Mouse (Mus musculus): ENCODE results near the gene Eya2. TPM values are rescaled to one million over a fixed set of nuclear protein-coding genes. Genes with fewer than 3 reads are reported as not detected.

Eya2 gene
- polyA plus RNA-seq, 1 experiment from 2014 or later = 3.5 TPM

- Histone ChIP-seq H3K4me3 (replicated peaks; ENCODE audit: low read length) (no peak overlapping the region), H3K27ac (ENCODE audit: low read length) (no peak overlapping the region), H3K36me3 (ENCODE audit: control insufficient read depth, insufficient read depth) (no peaks in the 10 kb centered on the region), H3K27me3 (replicated peaks; ENCODE audit: control insufficient read depth, insufficient read depth, low read length) (no peaks in the 10 kb centered on the region), H3K4me2 (ENCODE audit: low read length) (no peak overlapping the region), H3K9me3 (ENCODE audit: control insufficient read depth, low read length) (no peaks in the 10 kb centered on the region), H3K9ac (replicated peaks; ENCODE audit: low read depth, low read length) (no peak overlapping the region), H3K4me1 (replicated peaks; ENCODE audit: control insufficient read depth, insufficient read depth, low read length) (peaks cover 3% of the 10 kb centered on the region; the same call in 1 of the 2 replicates)
- no peak for ATAC-seq
- 60% methylated on average over 8 of the region's 8 CpGs for WGBS
Measured at GRCm38 (mm10) chr2:165629900-165630299, 35.1 kb downstream of the Eya2 start.

GRCm38 (mm10) chr2:165633011-165633785 lies 38.4 kb downstream of the Eya2 start:
- 78% methylated on average over 11 of the region's 11 CpGs for WGBS
- ATAC-seq = no peak
- no peaks in the 10 kb centered on the region for H3K9me3 ChIP-seq (ENCODE audit: control insufficient read depth, low read length)
- no peaks in the 10 kb centered on the region for H3K36me3 ChIP-seq (ENCODE audit: control insufficient read depth, insufficient read depth)
- no peaks in the 10 kb centered on the region for H3K27me3 ChIP-seq (replicated peaks; ENCODE audit: control insufficient read depth, insufficient read depth, low read length)
- no peaks in the 10 kb centered on the region for H3K4me1 ChIP-seq (replicated peaks; ENCODE audit: control insufficient read depth, insufficient read depth, low read length)
- no peak overlapping the region for H3K27ac ChIP-seq (ENCODE audit: low read length)
- no peak overlapping the region for H3K4me3 ChIP-seq (replicated peaks; ENCODE audit: low read length)
- no peak overlapping the region for H3K9ac ChIP-seq (replicated peaks; ENCODE audit: low read depth, low read length)
- no peak overlapping the region for H3K4me2 ChIP-seq (ENCODE audit: low read length)

GRCm38 (mm10) chr2:165634481-165634880 lies 39.6 kb downstream of the Eya2 start:
- no peaks in the 10 kb centered on the region for H3K27me3 ChIP-seq (replicated peaks; ENCODE audit: control insufficient read depth, insufficient read depth, low read length)
- 59% methylated on average over 7 of the region's 7 CpGs for WGBS
- H3K4me3 ChIP-seq (replicated peaks; ENCODE audit: low read length) = no peak overlapping the region
- ATAC-seq = no peak
- H3K9ac ChIP-seq (replicated peaks; ENCODE audit: low read depth, low read length) = no peak overlapping the region
- no peaks in the 10 kb centered on the region for H3K9me3 ChIP-seq (ENCODE audit: control insufficient read depth, low read length)
- H3K4me2 ChIP-seq (ENCODE audit: low read length) = no peak overlapping the region
- H3K36me3 ChIP-seq (ENCODE audit: control insufficient read depth, insufficient read depth) = no peaks in the 10 kb centered on the region
- no peak overlapping the region for H3K27ac ChIP-seq (ENCODE audit: low read length)
- H3K4me1 ChIP-seq (replicated peaks; ENCODE audit: control insufficient read depth, insufficient read depth, low read length) = no peaks in the 10 kb centered on the region

- Histone ChIP-seq H3K4me3 (replicated peaks; ENCODE audit: low read length) (no peak overlapping the region), H3K4me1 (replicated peaks; ENCODE audit: control insufficient read depth, insufficient read depth, low read length) (peaks cover 12% of the 10 kb centered on the region), H3K4me2 (ENCODE audit: low read length) (no peak overlapping the region), H3K36me3 (ENCODE audit: control insufficient read depth, insufficient read depth) (no peaks in the 10 kb centered on the region), H3K9ac (replicated peaks; ENCODE audit: low read depth, low read length) (no peak overlapping the region), H3K9me3 (ENCODE audit: control insufficient read depth, low read length) (no peaks in the 10 kb centered on the region), H3K27me3 (replicated peaks; ENCODE audit: control insufficient read depth, insufficient read depth, low read length) (no peaks in the 10 kb centered on the region), H3K27ac (ENCODE audit: low read length) (no peak overlapping the region)
- ATAC-seq = no peak
- 90% methylated on average over 11 of the region's 11 CpGs for WGBS
Measured at GRCm38 (mm10) chr2:165639075-165639755, 44.4 kb downstream of the Eya2 start.

GRCm38 (mm10) chr2:165641909-165642505 lies 47.2 kb downstream of the Eya2 start:
- H3K9me3 ChIP-seq (ENCODE audit: control insufficient read depth, low read length) = no peaks in the 10 kb centered on the region
- H3K27ac ChIP-seq (ENCODE audit: low read length) = no peak overlapping the region
- WGBS = 55% methylated on average over 14 of the region's 14 CpGs
- H3K4me1 ChIP-seq (replicated peaks; ENCODE audit: control insufficient read depth, insufficient read depth, low read length) = peaks cover 12% of the 10 kb centered on the region
- H3K9ac ChIP-seq (replicated peaks; ENCODE audit: low read depth, low read length) = 0 out of 2 replicates have a peak overlapping the region, but pooled peaks have one; percentile 13
- no peaks in the 10 kb centered on the region for H3K36me3 ChIP-seq (ENCODE audit: control insufficient read depth, insufficient read depth)
- H3K4me2 ChIP-seq (ENCODE audit: low read length) = no peak overlapping the region
- no peak overlapping the region for H3K4me3 ChIP-seq (replicated peaks; ENCODE audit: low read length)
- ATAC-seq = peak; percentile 43; the same call in 1 of the 2 replicates
- no peaks in the 10 kb centered on the region for H3K27me3 ChIP-seq (replicated peaks; ENCODE audit: control insufficient read depth, insufficient read depth, low read length)

GRCm38 (mm10) chr2:165643596-165643995 lies 48.8 kb downstream of the Eya2 start:
- peaks cover 12% of the 10 kb centered on the region for H3K4me1 ChIP-seq (replicated peaks; ENCODE audit: control insufficient read depth, insufficient read depth, low read length)
- H3K4me3 ChIP-seq (replicated peaks; ENCODE audit: low read length) = no peak overlapping the region
- H3K9me3 ChIP-seq (ENCODE audit: control insufficient read depth, low read length) = no peaks in the 10 kb centered on the region
- no peaks in the 10 kb centered on the region for H3K36me3 ChIP-seq (ENCODE audit: control insufficient read depth, insufficient read depth)
- ATAC-seq = no peak
- 61% methylated on average over 3 of the region's 3 CpGs for WGBS
- H3K27ac ChIP-seq (ENCODE audit: low read length) = no peak overlapping the region
- H3K27me3 ChIP-seq (replicated peaks; ENCODE audit: control insufficient read depth, insufficient read depth, low read length) = no peaks in the 10 kb centered on the region
- H3K4me2 ChIP-seq (ENCODE audit: low read length) = no peak overlapping the region
- H3K9ac ChIP-seq (replicated peaks; ENCODE audit: low read depth, low read length) = no peak overlapping the region

GRCm38 (mm10) chr2:165644057-165644456 lies 49.2 kb downstream of the Eya2 start:
- Histone ChIP-seq H3K9me3 (ENCODE audit: control insufficient read depth, low read length) (no peaks in the 10 kb centered on the region), H3K4me3 (replicated peaks; ENCODE audit: low read length) (no peak overlapping the region), H3K9ac (replicated peaks; ENCODE audit: low read depth, low read length) (no peak overlapping the region), H3K4me2 (ENCODE audit: low read length) (no peak overlapping the region), H3K4me1 (replicated peaks; ENCODE audit: control insufficient read depth, insufficient read depth, low read length) (peaks cover 12% of the 10 kb centered on the region), H3K27ac (ENCODE audit: low read length) (no peak overlapping the region), H3K27me3 (replicated peaks; ENCODE audit: control insufficient read depth, insufficient read depth, low read length) (no peaks in the 10 kb centered on the region), H3K36me3 (ENCODE audit: control insufficient read depth, insufficient read depth) (no peaks in the 10 kb centered on the region)
- 82% methylated on average over 9 of the region's 9 CpGs for WGBS
- no peak for ATAC-seq

GRCm38 (mm10) chr2:165651031-165651430 lies 56.2 kb downstream of the Eya2 start:
- H3K9ac ChIP-seq (replicated peaks; ENCODE audit: low read depth, low read length) = no peak overlapping the region
- 82% methylated on average over 11 of the region's 11 CpGs for WGBS
- H3K36me3 ChIP-seq (ENCODE audit: control insufficient read depth, insufficient read depth) = no peaks in the 10 kb centered on the region
- peaks cover 12% of the 10 kb centered on the region for H3K4me1 ChIP-seq (replicated peaks; ENCODE audit: control insufficient read depth, insufficient read depth, low read length)
- no peak overlapping the region for H3K4me2 ChIP-seq (ENCODE audit: low read length)
- H3K4me3 ChIP-seq (replicated peaks; ENCODE audit: low read length) = no peak overlapping the region
- H3K27me3 ChIP-seq (replicated peaks; ENCODE audit: control insufficient read depth, insufficient read depth, low read length) = no peaks in the 10 kb centered on the region
- no peaks in the 10 kb centered on the region for H3K9me3 ChIP-seq (ENCODE audit: control insufficient read depth, low read length)
- no peak overlapping the region for H3K27ac ChIP-seq (ENCODE audit: low read length)
- ATAC-seq = no peak

- Histone ChIP-seq H3K9me3 (ENCODE audit: control insufficient read depth, low read length) (no peaks in the 10 kb centered on the region), H3K27ac (ENCODE audit: low read length) (no peak overlapping the region), H3K4me3 (replicated peaks; ENCODE audit: low read length) (no peak overlapping the region), H3K9ac (replicated peaks; ENCODE audit: low read depth, low read length) (no peak overlapping the region), H3K36me3 (ENCODE audit: control insufficient read depth, insufficient read depth) (no peaks in the 10 kb centered on the region), H3K27me3 (replicated peaks; ENCODE audit: control insufficient read depth, insufficient read depth, low read length) (no peaks in the 10 kb centered on the region), H3K4me1 (replicated peaks; ENCODE audit: control insufficient read depth, insufficient read depth, low read length) (peaks cover 19% of the 10 kb centered on the region), H3K4me2 (ENCODE audit: low read length) (no peak overlapping the region)
- ATAC-seq = no peak
- 64% methylated on average over 6 of the region's 6 CpGs for WGBS
Measured at GRCm38 (mm10) chr2:165652281-165652680, 57.4 kb downstream of the Eya2 start.
